Mouse (Mus musculus): Measurements from ENCODE around the gene Slc43a1.

DNA sequence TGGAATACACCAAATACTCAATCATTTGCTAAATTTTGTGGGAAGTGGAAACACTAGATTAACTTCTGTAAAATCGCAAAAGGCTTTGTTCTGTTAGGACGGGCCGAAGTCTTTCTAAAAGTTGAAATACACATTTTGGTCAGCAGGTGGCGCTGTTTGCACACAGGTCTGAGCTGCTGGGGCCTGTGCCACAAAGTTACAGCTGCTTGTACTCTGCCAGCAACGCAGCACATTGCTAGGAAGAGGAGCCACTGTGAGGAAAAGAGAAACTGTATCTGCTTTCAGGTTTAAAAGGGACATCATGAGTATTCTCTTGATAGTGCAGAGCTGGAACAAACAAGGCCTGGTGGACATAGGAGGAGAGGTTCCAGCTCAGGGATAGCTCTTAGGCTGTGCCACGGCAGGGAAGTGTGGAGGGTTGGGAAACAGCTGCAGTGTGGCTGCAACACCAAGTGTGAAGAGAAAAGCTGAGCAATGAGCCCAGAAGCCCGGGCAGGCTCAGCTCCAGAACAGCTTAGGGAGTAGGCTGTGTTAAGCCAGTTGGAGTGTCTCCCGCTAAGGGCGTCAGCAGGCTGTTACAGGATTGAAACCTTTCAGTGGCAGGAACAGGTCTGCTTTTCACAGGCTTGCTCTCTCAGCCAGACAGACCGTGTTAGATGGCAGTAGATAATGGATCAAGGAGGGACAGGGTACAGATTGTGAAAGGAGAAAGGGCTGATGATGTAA lies 6.8 kb upstream of the Slc43a1 start:
- TF ChIP-seq POLR2A (IDR thresholded peaks at IDR 0.05; ENCODE audit: low read depth, low read length) (no peak), CTCF (IDR thresholded peaks at IDR 0.05; ENCODE audit: extremely low read depth, insufficient read length, insufficient replicate concordance, low read depth, low read length) (peak; percentile 96)
